Mouse (Mus musculus): ENCODE results near the gene Sestd1. TPM values are rescaled to one million over a fixed set of nuclear protein-coding genes. Genes with fewer than 3 reads are reported as not detected.
A peak's percentile ranks its signal among the peaks of the same experiment; 100 is the strongest.

Gene Sestd1
- polyA plus RNA-seq (2015; fragmentation: Nextera tagmentation; extraction: Ambion mirVana), result 21.0 and 21.4 TPM in 2 replicates

- H3K36me3 ChIP-seq, result no peaks in the 10 kb centered on the region
- ATAC-seq (ENCODE audit: borderline replicate concordance, extremely low read depth, low FRiP score, low TSS enrichment), result peak; percentile 89
- H3K4me3 ChIP-seq, result peak within 1 kb of the TSS; percentile 96
- no peaks in the 10 kb centered on the region for H3K9me3 ChIP-seq
- H3K27me3 ChIP-seq, result no peaks in the 10 kb centered on the region
- 0 out of 2 replicates have a peak, but pooled peaks cover 9% of the 10 kb centered on the region for H3K4me1 ChIP-seq
- H3K27ac ChIP-seq, result peak within 1 kb of the TSS; percentile 83
- H3K4me2 ChIP-seq, result peak within 1 kb of the TSS; percentile 90
- peak within 1 kb of the TSS; percentile 94 for H3K9ac ChIP-seq
- 5% methylated on average over 63 of the region's 73 CpGs for WGBS
Measured at GRCm38 (mm10) chr2:77280512-77281409, at the start of gene Sestd1. TSS of gene Sestd1 (minus strand) at chr2:77280592.

- Histone ChIP-seq H3K9ac (no peak overlapping the region), H3K27me3 (no peaks in the 10 kb centered on the region), H3K4me1 (no peaks in the 10 kb centered on the region), H3K9me3 (no peaks in the 10 kb centered on the region), H3K4me2 (no peak overlapping the region), H3K36me3 (no peaks in the 10 kb centered on the region), H3K27ac (no peak overlapping the region), H3K4me3 (no peak overlapping the region)
- ATAC-seq (ENCODE audit: borderline replicate concordance, extremely low read depth, low FRiP score, low TSS enrichment), result no peak
- WGBS, result 67% methylated on average over 3 of the region's 3 CpGs
Measured at GRCm38 (mm10) chr2:77327246-77327645, 46.9 kb upstream of the Sestd1 start.

GRCm38 (mm10) chr2:77323739-77324138 is 43.3 kb upstream of the Sestd1 start:
- ATAC-seq (ENCODE audit: borderline replicate concordance, extremely low read depth, low FRiP score, low TSS enrichment), result no peak

GRCm38 (mm10) chr2:77323156-77323555 is 42.8 kb upstream of the Sestd1 start:
- no peak overlapping the region for H3K4me3 ChIP-seq
- WGBS, result 65% methylated on average over 9 of the region's 9 CpGs
- H3K9me3 ChIP-seq, result no peaks in the 10 kb centered on the region
- H3K9ac ChIP-seq, result no peak overlapping the region
- no peaks in the 10 kb centered on the region for H3K4me1 ChIP-seq
- H3K36me3 ChIP-seq, result no peaks in the 10 kb centered on the region
- H3K4me2 ChIP-seq, result no peak overlapping the region
- no peak overlapping the region for H3K27ac ChIP-seq
- ATAC-seq (ENCODE audit: borderline replicate concordance, extremely low read depth, low FRiP score, low TSS enrichment), result no peak
- no peaks in the 10 kb centered on the region for H3K27me3 ChIP-seq

More at GRCm38 (mm10) chr2:77323739-77324138, 43.3 kb upstream of the Sestd1 start:
- Histone ChIP-seq H3K9ac (no peak overlapping the region), H3K9me3 (no peaks in the 10 kb centered on the region), H3K4me2 (no peak overlapping the region), H3K27ac (no peak overlapping the region), H3K4me1 (no peaks in the 10 kb centered on the region), H3K27me3 (no peaks in the 10 kb centered on the region), H3K4me3 (no peak overlapping the region), H3K36me3 (no peaks in the 10 kb centered on the region)
- WGBS, result 29% methylated on average over 6 of the region's 6 CpGs

- no peak overlapping the region for H3K9ac ChIP-seq
- no peaks in the 10 kb centered on the region for H3K9me3 ChIP-seq
- ATAC-seq (ENCODE audit: borderline replicate concordance, extremely low read depth, low FRiP score, low TSS enrichment), result no peak
- H3K4me3 ChIP-seq, result no peak overlapping the region
- no peak overlapping the region for H3K4me2 ChIP-seq
- no peak overlapping the region for H3K27ac ChIP-seq
- peaks cover 7% of the 10 kb centered on the region; the same call in 1 of the 2 replicates for H3K4me1 ChIP-seq
- no peaks in the 10 kb centered on the region for H3K27me3 ChIP-seq
- H3K36me3 ChIP-seq, result no peaks in the 10 kb centered on the region
- 86% methylated on average over 5 of the region's 5 CpGs for WGBS
Measured at GRCm38 (mm10) chr2:77319196-77319595, 38.8 kb upstream of the Sestd1 start.

- Histone ChIP-seq H3K27me3 (no peaks in the 10 kb centered on the region), H3K27ac (no peak overlapping the region), H3K9ac (no peak overlapping the region), H3K9me3 (no peaks in the 10 kb centered on the region), H3K36me3 (no peaks in the 10 kb centered on the region), H3K4me2 (no peak overlapping the region), H3K4me1 (peaks cover 7% of the 10 kb centered on the region; the same call in 1 of the 2 replicates), H3K4me3 (no peak overlapping the region)
- WGBS, result 14% methylated on average over 7 of the region's 7 CpGs
- ATAC-seq (ENCODE audit: borderline replicate concordance, extremely low read depth, low FRiP score, low TSS enrichment), result peak; percentile 90
Measured at GRCm38 (mm10) chr2:77316961-77317360, 36.6 kb upstream of the Sestd1 start.

GRCm38 (mm10) chr2:77313846-77314245 is 33.5 kb upstream of the Sestd1 start:
- 91% methylated on average over 10 of the region's 10 CpGs for WGBS

GRCm38 (mm10) chr2:77312616-77313015 is 32.2 kb upstream of the Sestd1 start:
- H3K9me3 ChIP-seq, result no peaks in the 10 kb centered on the region
- no peaks in the 10 kb centered on the region for H3K27me3 ChIP-seq
- no peak overlapping the region for H3K9ac ChIP-seq
- H3K4me2 ChIP-seq, result no peak overlapping the region
- no peak for ATAC-seq (ENCODE audit: borderline replicate concordance, extremely low read depth, low FRiP score, low TSS enrichment)
- H3K27ac ChIP-seq, result no peak overlapping the region
- WGBS, result 61% methylated on average over 9 of the region's 9 CpGs
- no peak overlapping the region for H3K4me3 ChIP-seq
- H3K4me1 ChIP-seq, result peaks cover 7% of the 10 kb centered on the region; the same call in 1 of the 2 replicates
- H3K36me3 ChIP-seq, result no peaks in the 10 kb centered on the region

More at GRCm38 (mm10) chr2:77313846-77314245, 33.5 kb upstream of the Sestd1 start:
- no peak overlapping the region for H3K4me2 ChIP-seq
- peaks cover 7% of the 10 kb centered on the region; the same call in 1 of the 2 replicates for H3K4me1 ChIP-seq
- no peaks in the 10 kb centered on the region for H3K27me3 ChIP-seq
- no peaks in the 10 kb centered on the region for H3K36me3 ChIP-seq
- no peak overlapping the region for H3K9ac ChIP-seq
- no peak overlapping the region for H3K4me3 ChIP-seq
- ATAC-seq (ENCODE audit: borderline replicate concordance, extremely low read depth, low FRiP score, low TSS enrichment), result no peak
- H3K9me3 ChIP-seq, result no peaks in the 10 kb centered on the region
- no peak overlapping the region for H3K27ac ChIP-seq

GRCm38 (mm10) chr2:77309313-77309712 is 28.9 kb upstream of the Sestd1 start:
- Histone ChIP-seq H3K36me3 (no peaks in the 10 kb centered on the region), H3K4me2 (no peak overlapping the region), H3K4me1 (no peaks in the 10 kb centered on the region), H3K27me3 (no peaks in the 10 kb centered on the region), H3K27ac (no peak overlapping the region), H3K9me3 (no peaks in the 10 kb centered on the region), H3K4me3 (no peak overlapping the region), H3K9ac (no peak overlapping the region)
- ATAC-seq (ENCODE audit: borderline replicate concordance, extremely low read depth, low FRiP score, low TSS enrichment), result no peak
- WGBS, result 54% methylated on average over 7 of the region's 7 CpGs

GRCm38 (mm10) chr2:77304494-77304893 is 24.1 kb upstream of the Sestd1 start:
- WGBS, result 56% methylated on average over 3 of the region's 3 CpGs
- H3K36me3 ChIP-seq, result no peaks in the 10 kb centered on the region
- ATAC-seq (ENCODE audit: borderline replicate concordance, extremely low read depth, low FRiP score, low TSS enrichment), result no peak

GRCm38 (mm10) chr2:77303716-77304115 is 23.3 kb upstream of the Sestd1 start:
- Histone ChIP-seq H3K4me3 (no peak overlapping the region), H3K36me3 (no peaks in the 10 kb centered on the region), H3K9ac (no peak overlapping the region), H3K9me3 (no peaks in the 10 kb centered on the region), H3K27me3 (no peaks in the 10 kb centered on the region), H3K4me1 (no peaks in the 10 kb centered on the region), H3K27ac (no peak overlapping the region), H3K4me2 (no peak overlapping the region)
- no peak for ATAC-seq (ENCODE audit: borderline replicate concordance, extremely low read depth, low FRiP score, low TSS enrichment)
- 67% methylated on average over 3 of the region's 3 CpGs for WGBS

More at GRCm38 (mm10) chr2:77304494-77304893, 24.1 kb upstream of the Sestd1 start:
- no peak overlapping the region for H3K4me2 ChIP-seq
- H3K9ac ChIP-seq, result no peak overlapping the region
- H3K4me1 ChIP-seq, result no peaks in the 10 kb centered on the region
- H3K4me3 ChIP-seq, result no peak overlapping the region
- no peaks in the 10 kb centered on the region for H3K9me3 ChIP-seq
- H3K27ac ChIP-seq, result no peak overlapping the region
- H3K27me3 ChIP-seq, result no peaks in the 10 kb centered on the region

GRCm38 (mm10) chr2:77302655-77303348 is 22.4 kb upstream of the Sestd1 start:
- Histone ChIP-seq H3K9ac (no peak overlapping the region), H3K9me3 (no peaks in the 10 kb centered on the region), H3K27me3 (no peaks in the 10 kb centered on the region), H3K4me3 (no peak overlapping the region), H3K4me1 (no peaks in the 10 kb centered on the region), H3K36me3 (no peaks in the 10 kb centered on the region), H3K4me2 (no peak overlapping the region), H3K27ac (no peak overlapping the region)
- WGBS, result 62% methylated on average over 6 of the region's 6 CpGs
- ATAC-seq (ENCODE audit: borderline replicate concordance, extremely low read depth, low FRiP score, low TSS enrichment), result no peak
